Mouse (Mus musculus): ENCODE measurements at regions not wholly inside any gene's neighbourhood (a gene's known extent, or its start where the extent isn't known, plus 50 kb on each side); places are given as distances from the start of the nearest gene placed in this dataset.

DNA sequence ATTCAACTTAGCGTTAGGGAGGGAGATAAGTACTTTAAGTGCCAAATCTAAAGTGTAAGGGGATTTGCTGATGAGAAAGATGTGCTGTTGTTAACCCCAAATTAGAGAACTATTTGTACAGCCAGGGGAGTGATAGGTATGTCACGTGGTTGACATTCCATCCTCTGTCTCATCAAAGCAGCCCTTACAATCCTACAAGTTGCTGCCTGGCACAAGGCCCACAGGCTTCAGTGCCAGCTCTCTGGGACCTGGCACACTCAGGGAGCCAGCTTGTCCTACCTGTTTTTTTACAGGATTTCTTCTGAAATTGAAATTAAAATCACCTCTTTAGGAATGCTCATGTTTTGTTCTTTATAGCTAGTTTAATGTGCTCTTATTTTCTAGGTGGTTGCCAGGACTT lies 68.6 kb upstream of the Egln3 start:
- no peak for DNase-seq (ENCODE audit: low spot score)

DNA sequence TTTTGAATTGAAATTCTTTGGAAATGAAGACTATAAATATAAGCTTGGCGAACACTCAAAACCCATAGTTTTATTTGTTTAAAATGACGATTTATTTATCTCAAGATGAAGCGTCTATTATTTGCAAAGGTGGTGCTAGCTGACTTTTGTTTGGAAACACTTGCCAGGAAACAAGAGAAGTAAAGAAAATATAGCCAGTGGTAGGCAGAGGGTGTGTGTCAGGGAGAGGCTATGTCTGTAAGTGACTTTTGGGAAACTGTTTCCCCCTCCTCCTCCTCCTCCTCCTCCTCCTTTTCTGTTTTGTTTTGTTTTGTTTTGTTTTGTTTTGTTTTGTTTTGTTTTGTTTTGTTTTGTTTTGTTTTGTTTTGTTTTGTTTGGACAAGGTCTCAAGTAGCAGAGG lies 62.2 kb upstream of the Egln3 start:
- no peak for DNase-seq (ENCODE audit: low spot score)

DNA sequence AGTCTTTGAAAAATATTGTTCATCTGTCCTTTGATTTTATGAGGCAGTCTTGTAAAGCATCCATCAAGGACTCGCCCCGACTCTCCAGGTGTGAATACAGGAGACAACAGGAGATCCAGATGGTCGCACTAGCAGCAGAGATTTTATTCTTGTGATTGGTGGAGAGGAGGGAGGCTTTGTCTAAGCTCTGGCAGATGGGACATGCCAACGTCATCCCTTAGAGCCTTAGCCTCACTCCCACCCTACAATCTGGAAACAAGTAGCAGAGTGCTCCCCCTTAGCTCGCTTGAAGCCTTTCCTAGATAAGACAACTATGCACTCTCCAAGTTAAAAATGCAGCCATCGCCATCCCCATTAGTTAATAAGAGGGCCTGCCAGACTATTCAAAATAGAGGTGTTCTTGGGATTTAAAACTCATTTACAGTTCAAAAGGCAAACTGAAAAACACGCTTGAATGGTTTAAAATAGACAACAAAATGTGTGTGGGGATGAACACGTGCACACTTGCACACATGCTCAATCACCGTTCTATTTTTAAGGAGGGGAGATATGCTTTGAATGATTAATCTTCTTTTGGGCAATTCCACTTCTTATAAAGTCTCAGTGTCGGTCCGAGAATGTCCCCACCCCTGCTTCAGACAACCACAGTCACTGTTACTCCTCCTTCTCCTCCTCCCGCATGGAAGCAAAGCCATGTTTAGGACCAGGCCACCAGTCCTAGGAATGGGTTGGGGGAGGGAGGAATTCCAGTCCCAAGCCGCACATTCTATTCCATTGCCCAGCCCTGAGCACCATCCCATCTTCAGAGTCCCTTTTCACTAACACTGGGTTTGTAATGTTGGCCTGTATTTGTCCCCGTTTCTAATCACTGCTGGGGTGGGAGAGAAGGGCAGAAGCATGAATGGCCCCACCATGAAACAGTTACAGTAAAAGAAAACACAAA lies 61.5 kb upstream of the Egln3 start:
- no peak for DNase-seq (ENCODE audit: low spot score)

DNA sequence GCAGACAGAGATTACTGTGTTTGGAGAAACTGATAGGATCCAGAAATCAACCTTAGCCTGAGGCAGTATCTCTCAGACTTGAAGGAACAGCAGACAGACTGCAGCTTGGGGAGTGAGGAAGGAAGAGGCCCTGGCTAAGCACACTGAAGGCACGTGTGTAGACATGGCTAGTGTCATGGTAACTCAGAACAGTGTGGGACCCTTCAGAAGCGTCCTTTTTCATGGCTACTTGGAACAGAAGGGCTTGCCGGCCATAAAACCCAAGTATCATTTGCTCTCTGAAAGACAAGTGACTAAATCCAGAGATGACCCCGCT lies 60.7 kb upstream of the Egln3 start:
- DNase-seq (ENCODE audit: low spot score), result no peak

DNA sequence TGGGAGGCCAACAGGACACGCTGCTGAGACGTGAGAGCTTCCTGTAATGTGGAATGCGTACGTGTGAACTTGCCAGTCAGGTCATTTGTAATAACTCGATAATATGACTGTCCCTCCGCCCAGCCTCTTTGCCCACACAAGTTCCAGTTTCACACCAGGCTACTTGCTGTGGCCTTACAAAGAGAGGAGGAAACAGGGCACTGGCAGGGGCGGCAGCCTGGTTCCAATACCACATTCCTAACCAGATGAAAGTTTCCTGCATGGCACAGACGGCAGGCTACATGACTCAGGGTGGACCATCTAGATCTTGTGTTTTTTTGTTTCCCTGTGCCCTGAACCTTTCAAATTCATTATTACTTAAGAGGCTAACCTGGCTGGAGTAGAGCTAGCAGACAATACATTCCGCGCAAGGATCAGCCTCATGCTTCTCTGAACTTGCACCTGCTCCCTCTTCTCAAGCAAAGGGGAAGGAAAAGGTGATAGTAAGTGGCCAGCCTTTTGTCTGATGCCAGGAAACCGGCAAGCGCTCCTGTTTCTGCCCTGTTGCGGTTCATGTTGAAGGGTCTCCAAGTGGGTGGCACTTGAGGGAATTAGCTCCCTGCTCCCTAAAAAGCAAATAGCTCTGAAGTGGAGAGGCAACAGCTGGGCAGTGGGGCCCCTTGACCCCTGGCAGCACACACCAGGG lies 60.2 kb upstream of the Egln3 start:
- no peak for DNase-seq (ENCODE audit: low spot score)

DNA sequence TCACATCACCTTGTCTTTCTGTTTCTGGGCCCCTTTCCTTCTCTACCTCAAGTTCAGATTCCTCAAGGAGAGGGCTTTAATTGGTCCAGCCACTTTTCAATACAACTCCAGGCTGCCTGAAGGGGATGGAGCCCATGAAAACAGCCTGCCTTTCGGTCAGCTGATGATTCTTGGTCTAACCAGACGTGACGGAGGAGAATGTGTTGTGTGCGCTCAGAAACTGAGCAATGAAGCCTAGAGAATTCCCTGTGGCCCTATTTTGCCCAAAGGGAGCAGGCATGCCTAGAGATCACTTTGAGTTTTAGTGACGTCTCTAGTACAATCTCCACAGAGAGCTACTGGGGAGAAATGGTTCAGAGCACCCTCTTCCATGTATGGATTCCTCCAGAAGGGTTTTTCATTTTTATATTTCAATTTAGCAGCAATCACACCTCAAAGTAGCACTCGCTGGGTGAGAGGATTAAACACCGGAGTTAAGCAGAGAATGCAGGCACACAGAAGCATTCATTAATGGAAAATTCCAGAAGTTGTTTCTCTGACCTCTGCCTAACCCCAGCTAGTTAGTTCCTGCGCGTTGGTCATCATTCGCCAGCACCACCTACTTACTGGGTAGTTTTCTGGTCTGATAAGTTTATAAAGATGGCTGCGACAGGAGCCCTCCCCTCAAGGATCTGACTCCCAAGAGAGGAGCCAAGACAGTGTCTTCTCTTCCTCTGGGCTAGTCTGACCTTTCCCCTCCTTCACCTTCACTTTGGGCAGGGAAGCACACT lies 58.8 kb upstream of the Egln3 start:
- DNase-seq (ENCODE audit: low spot score), result no peak

DNA sequence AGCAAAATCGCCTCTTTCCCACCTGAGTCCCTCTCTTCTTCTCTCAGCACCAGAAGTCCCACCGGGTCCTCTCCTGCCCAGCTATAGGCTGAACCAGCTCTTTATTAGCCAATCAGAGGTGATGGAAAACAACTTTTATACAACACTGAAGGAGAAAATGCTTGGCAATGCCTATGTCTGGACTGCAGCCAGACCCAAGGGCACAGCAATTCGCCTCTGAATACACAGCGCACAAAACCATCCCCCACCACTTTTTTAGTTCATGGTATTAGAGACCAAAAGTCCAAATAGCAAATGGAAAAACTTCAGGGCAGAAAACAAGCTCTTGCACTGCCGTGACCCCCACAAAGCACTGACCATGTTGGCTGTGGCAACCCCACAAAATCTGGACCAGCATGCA lies 57.8 kb upstream of the Egln3 start:
- DNase-seq (ENCODE audit: low spot score), result no peak

DNA sequence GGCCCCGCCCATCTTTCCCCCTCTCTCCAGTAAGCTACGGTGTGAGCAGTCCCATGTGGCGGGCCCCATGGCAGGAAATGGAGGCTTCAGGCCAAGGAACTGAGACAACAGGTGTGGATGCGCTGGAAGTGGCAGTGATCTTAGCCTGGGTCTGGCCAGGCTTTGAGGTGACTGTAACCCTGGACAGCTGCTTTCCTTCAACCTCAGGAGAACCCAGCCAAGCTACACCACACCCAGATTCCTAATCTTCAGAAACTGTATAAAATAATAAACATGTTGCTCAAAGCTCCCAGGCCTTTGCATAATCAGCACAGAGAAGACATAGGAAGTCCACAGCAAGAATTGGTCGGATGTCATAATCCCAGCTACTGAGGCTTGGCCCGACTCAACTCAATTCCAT lies 56.8 kb upstream of the Egln3 start:
- no peak for DNase-seq (ENCODE audit: low spot score)

DNA sequence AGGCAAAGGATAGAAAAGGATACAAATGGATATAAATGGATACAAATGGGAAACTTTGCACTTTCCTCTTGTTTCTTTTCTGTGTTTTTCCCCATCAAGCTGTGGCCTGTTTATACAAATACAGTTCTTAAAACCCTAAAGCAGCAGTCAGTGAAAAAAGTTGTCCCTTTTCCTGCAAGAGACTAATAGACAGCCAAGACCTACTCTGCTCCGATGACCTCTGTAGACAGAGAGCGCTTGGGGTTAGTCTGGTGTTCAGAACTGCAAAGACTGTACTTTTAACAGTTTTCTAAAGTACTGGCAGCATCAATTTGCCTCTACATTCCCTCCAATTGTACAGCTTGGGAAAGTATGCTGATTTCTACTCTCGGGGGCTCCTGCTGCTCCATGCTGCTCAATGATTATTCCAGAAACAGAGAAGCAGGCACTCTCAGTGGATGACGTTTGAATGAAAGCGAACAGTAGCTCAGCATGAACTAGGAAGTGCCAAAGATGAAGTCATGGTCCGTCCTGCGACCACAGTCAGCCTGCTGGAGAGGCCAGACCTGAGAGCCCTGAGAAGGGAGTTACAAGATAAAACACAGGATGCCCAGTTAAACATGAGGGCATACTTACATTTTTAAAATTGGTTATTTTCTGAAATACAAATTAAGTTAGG lies 54.2 kb upstream of the Egln3 start:
- no peak for DNase-seq (ENCODE audit: low spot score)

DNA sequence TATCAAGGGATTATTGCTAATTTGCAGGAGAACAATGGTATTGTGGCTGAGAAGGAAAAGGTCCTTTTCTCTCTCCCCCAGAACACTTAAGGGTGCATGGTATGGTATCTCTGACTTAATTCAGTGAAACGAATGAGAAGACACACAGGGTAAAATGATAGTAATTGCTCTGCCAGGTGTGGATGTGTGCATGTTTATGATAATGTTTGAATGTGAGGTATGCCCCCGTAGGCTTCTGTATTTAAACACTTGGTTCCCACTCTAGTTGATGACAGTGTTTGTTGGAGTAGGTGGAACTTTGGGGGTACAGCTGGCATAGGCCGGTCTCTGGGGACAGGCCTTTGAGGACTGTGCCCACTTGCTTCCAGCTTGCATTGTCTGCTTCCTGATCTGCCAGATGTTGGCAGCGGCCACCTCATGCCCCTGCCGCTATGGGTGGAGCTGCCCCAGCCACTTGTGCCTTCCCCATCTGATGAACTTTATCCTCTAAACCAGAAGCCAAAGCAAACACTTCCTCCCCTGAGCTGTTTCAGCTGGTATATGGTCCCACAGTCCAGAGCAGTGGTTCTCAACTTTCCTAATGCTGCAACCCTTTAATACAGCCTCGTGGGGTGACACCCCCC lies 53.0 kb upstream of the Egln3 start:
- DNase-seq (ENCODE audit: low spot score), result no peak

Measured in urinary bladder, postnatal 10 days (tissue).